Mouse (Mus musculus) yolk sac, embryonic 10.5 days (tissue): ENCODE measurements around the gene Washc4.
A peak's percentile ranks its signal among the peaks of the same experiment; 100 is the strongest.
"Not testable (repeated sequence)": the region's sequence is repeated elsewhere in the genome, so short reads cannot be mapped to it uniquely, and the experiment has no call there.

ENCODE experiments used
- DNase-seq: peaks from one replicate; pipeline ENCODE4 v3.0.0-alpha.2; 2017; ENCODE audit warnings: low spot score

Washc4 gene

GRCm38 (mm10) chr10:83543439-83544102, at the start of gene Washc4:
Gene Washc4, plus strand, starts transcription at chr10:83543752.
- peak; percentile 89 for DNase-seq

GRCm38 (mm10) chr10:83497321-83497720, 46.2 kb upstream of the Washc4 start:
- DNase-seq, result no peak

GRCm38 (mm10) chr10:83508962-83509660, 34.4 kb upstream of the Washc4 start:
- no peak for DNase-seq

- no peak for DNase-seq
Measured at GRCm38 (mm10) chr10:83511304-83511703, 32.2 kb upstream of the Washc4 start.

- no peak for DNase-seq
Measured at GRCm38 (mm10) chr10:83513736-83514135, 29.8 kb upstream of the Washc4 start.

GRCm38 (mm10) chr10:83520990-83521389, 22.6 kb upstream of the Washc4 start:
- no peak for DNase-seq

GRCm38 (mm10) chr10:83524238-83524637, 19.3 kb upstream of the Washc4 start:
- DNase-seq, result not testable (repeated sequence)

- no peak for DNase-seq
Measured at GRCm38 (mm10) chr10:83530384-83530967, 13.1 kb upstream of the Washc4 start.

- peak; percentile 16 for DNase-seq
Measured at GRCm38 (mm10) chr10:83533258-83533909, 10.2 kb upstream of the Washc4 start.

GRCm38 (mm10) chr10:83533910-83534283, 9.7 kb upstream of the Washc4 start, which contains the start of gene Aldh1l2:
Gene Aldh1l2, minus strand, starts transcription at chr10:83534140.
- peak; percentile 79 for DNase-seq

- DNase-seq, result no peak
Measured at GRCm38 (mm10) chr10:83536436-83536835, 7.1 kb upstream of the Washc4 start.

- no peak for DNase-seq
Measured at GRCm38 (mm10) chr10:83539311-83539980, 4.1 kb upstream of the Washc4 start.

- peak; percentile 33 for DNase-seq
Measured at GRCm38 (mm10) chr10:83540092-83540491, 3.5 kb upstream of the Washc4 start.

GRCm38 (mm10) chr10:83542241-83542640, 1.3 kb upstream of the Washc4 start:
- no peak for DNase-seq

- DNase-seq, result no peak
Measured at GRCm38 (mm10) chr10:83544103-83544479, 539 bp downstream of the Washc4 start.

GRCm38 (mm10) chr10:83545341-83545740, 1.8 kb downstream of the Washc4 start:
- no peak for DNase-seq

GRCm38 (mm10) chr10:83563005-83563404, 19.5 kb downstream of the Washc4 start:
- no peak for DNase-seq

- DNase-seq, result no peak
Measured at GRCm38 (mm10) chr10:83565449-83566441, 22.2 kb downstream of the Washc4 start.

- no peak for DNase-seq
Measured at GRCm38 (mm10) chr10:83590801-83591200, 47.2 kb downstream of the Washc4 start.

- DNase-seq, result no peak
Measured at GRCm38 (mm10) chr10:83592616-83593015, 49.1 kb downstream of the Washc4 start.

GRCm38 (mm10) chr10:83594526-83594925, 51.0 kb downstream of the Washc4 start:
- DNase-seq, result no peak
